Mouse (Mus musculus) heart, postnatal 0 days (tissue): ENCODE measurements around the gene 2310061N02Rik. TPM values are rescaled to one million over a fixed set of nuclear protein-coding genes. Genes with fewer than 3 reads are reported as not detected.

Experiments used
- ATAC-seq: fragments of 200-750 bp; cut with Nextera tagmentation; 2 replicates; pipeline ENCODE4 v1.8.0; 2017; ENCODE audit warnings: low read depth, moderate number of reproducible peaks, moderate library complexity; ENCODE audit not compliant: insufficient read depth
- DNase-seq: peaks from one replicate; pipeline ENCODE4 v3.0.0-alpha.2; 2016; ENCODE audit warnings: low spot score
- H3K27ac ChIP-seq: fragments of 300-500 bp; sonication (generic); 2 replicates; pipeline ENCODE4 v1.5.1; 2014; ENCODE audit warnings: low read depth, mild to moderate bottlenecking
- H3K27me3 ChIP-seq: fragments of 300-500 bp; sonication (generic); 2 replicates; pipeline ENCODE4 v1.6.1; 2014; ENCODE audit warnings: low read length, mixed read lengths; ENCODE audit not compliant: control insufficient read depth, insufficient read depth
- H3K36me3 ChIP-seq: fragments of 300-500 bp; sonication (generic); replicated peaks from 2 replicates; pipeline ENCODE4 v1.6.1; 2014; ENCODE audit warnings: low read length, mixed read lengths; ENCODE audit not compliant: control insufficient read depth, insufficient read depth
- H3K4me1 ChIP-seq: fragments of 300-500 bp; sonication (generic); 2 replicates; pipeline ENCODE4 v1.6.1; 2014; ENCODE audit warnings: antibody characterized with exemption; ENCODE audit not compliant: control insufficient read depth, insufficient read depth
- H3K4me2 ChIP-seq: fragments of 300-500 bp; sonication (generic); 2 replicates; pipeline ENCODE4 v1.6.1; 2014; ENCODE audit warnings: low read depth, mild to moderate bottlenecking, low read length, moderate library complexity
- H3K4me3 ChIP-seq: fragments of 300-500 bp; sonication (generic); 2 replicates; pipeline ENCODE4 v1.5.1; 2014; ENCODE audit warnings: low read depth, low read length
- H3K9ac ChIP-seq: fragments of 300-500 bp; sonication (generic); replicated peaks from 2 replicates; pipeline ENCODE4 v1.6.1; 2014; ENCODE audit warnings: low read depth, low read length, mixed read lengths
- H3K9me3 ChIP-seq: fragments of 300-500 bp; sonication (generic); replicated peaks from 2 replicates; pipeline ENCODE4 v1.6.1; 2016; ENCODE audit warnings: low read length; ENCODE audit not compliant: control insufficient read depth
- CTCF ChIP-seq: IDR thresholded peaks from 2 replicates; pipeline ENCODE4 v1.5.1; 2016; ENCODE audit warnings: antibody characterized with exemption, control low read depth, low read depth
- EP300 ChIP-seq: IDR thresholded peaks from 2 replicates; pipeline ENCODE4 v1.6.1; 2016; ENCODE audit warnings: antibody characterized with exemption, low read depth
- WGBS: fragments of 180-500 bp; shearing (Covaris S2); extraction: QIAGEN DNeasy Blood & Tissue Kit; methylation state at CpG from one replicate; pipeline ENCODE4 v1.1.7; 2014; 5-methylcytosine and 5-hydroxymethylcytosine counted together
- polyA plus RNA-seq: library from polyadenylated mRNA; unstranded; fragments of >200 nt; fragmentation: Nextera tagmentation; extraction: Ambion mirVana; gene quantifications from 2 replicates; pipeline ENCODE4 v1.2.1, GENCODE M21; 2015
- total RNA-seq: library from RNA; depleted of rRNA; stranded (reverse); fragments of >200 nt; gene quantifications from 2 replicates; pipeline ENCODE4 v1.2.3, GENCODE M21; 2014; ENCODE audit warnings: low replicate concordance

2310061N02Rik gene
- total and polyA plus RNA-seq, 2 experiments from 2014 or later, result not detected

DNA sequence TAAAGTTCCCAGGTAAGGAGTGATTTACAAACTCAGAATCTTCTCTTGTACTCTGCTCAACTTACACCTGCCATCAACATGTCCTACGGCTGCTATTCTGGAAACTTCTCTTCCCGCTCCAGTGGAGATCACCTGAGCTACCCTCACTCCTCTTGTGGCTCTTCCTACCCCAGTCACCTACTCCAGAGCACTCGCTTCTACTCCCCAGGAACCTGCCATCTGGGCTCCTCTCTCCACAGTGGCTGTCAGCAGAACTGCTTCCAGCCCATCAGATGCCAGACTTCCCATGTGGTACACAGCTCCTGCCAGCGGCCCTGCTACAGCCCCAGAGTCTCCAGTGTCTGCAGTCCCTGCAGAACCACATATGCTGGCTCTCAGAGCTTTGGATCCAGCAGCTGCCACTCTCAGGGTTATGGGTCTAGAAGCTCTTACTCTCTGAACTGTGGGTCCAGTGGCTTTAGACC lies 21.1 kb upstream of the 2310061N02Rik start, which contains the start of gene Krtap13-1:
Krtap13-1 (plus strand) TSS at position 51 of the 464 bp plus-strand sequence.
- H3K4me1 ChIP-seq, result no peaks in the 10 kb centered on the region
- H3K9me3 ChIP-seq, result no peaks in the 10 kb centered on the region
- no peak for TF ChIP-seq CTCF
- TF ChIP-seq EP300, result no peak
- no peak within 1 kb of the TSS for H3K4me3 ChIP-seq
- H3K36me3 ChIP-seq, result no peaks in the 10 kb centered on the region
- ATAC-seq (no peak), DNase-seq (no peak)
- no peak within 1 kb of the TSS for H3K9ac ChIP-seq
- no peak within 1 kb of the TSS for H3K4me2 ChIP-seq
- H3K27ac ChIP-seq, result no peak within 1 kb of the TSS
- H3K27me3 ChIP-seq, result no peaks in the 10 kb centered on the region
- WGBS, result 61% methylated on average over 4 of the region's 4 CpGs

- Histone ChIP-seq H3K4me2 (no peak overlapping the region), H3K36me3 (no peaks in the 10 kb centered on the region), H3K4me1 (no peaks in the 10 kb centered on the region), H3K9me3 (no peaks in the 10 kb centered on the region), H3K27me3 (no peaks in the 10 kb centered on the region), H3K9ac (no peak overlapping the region), H3K27ac (no peak overlapping the region), H3K4me3 (no peak overlapping the region)
- ATAC-seq, result no peak
- DNase-seq, result no peak
- WGBS, result 44% methylated on average over 1 of the region's 1 CpGs
- TF ChIP-seq EP300 (no peak), CTCF (no peak)
Observed at GRCm38 (mm10) chr16:88720031-88720430, 12.3 kb upstream of the 2310061N02Rik start.

GRCm38 (mm10) chr16:88716549-88716948 lies 8.8 kb upstream of the 2310061N02Rik start:
- DNase-seq, result no peak
- ATAC-seq, result no peak

DNA sequence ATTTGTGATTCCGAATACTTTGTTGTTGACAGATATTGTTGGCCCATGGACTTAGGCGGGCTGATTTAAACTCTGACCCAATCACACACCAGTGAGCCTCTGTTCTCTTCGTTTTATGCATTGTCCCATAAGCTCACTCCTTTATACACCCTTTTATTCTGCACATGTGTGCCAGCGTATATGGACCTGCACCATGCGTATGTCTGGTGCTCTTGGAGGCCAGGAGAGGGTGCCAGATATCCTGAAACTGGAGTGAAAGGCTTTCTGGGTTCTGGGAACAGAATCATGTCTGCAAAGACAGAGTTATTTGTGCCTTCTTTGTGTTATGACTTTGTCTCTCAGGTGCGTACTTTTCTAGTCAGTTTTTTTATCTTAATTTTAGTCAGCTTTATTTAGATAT lies 3.5 kb upstream of the 2310061N02Rik start:
- H3K36me3 ChIP-seq, result no peaks in the 10 kb centered on the region
- no peak for DNase-seq
- 74% methylated on average over 6 of the region's 6 CpGs for WGBS
- H3K4me3 ChIP-seq, result no peak overlapping the region
- H3K9me3 ChIP-seq, result no peaks in the 10 kb centered on the region
- H3K27me3 ChIP-seq, result no peaks in the 10 kb centered on the region
- no peak overlapping the region for H3K27ac ChIP-seq
- no peaks in the 10 kb centered on the region for H3K4me1 ChIP-seq
- H3K9ac ChIP-seq, result no peak overlapping the region
- TF ChIP-seq CTCF (peak; percentile 18), EP300 (no peak)
- ATAC-seq, result no peak
- no peak overlapping the region for H3K4me2 ChIP-seq

More at GRCm38 (mm10) chr16:88716549-88716948, 8.8 kb upstream of the 2310061N02Rik start:
- no peak for TF ChIP-seq EP300
- TF ChIP-seq CTCF, result no peak
- Histone ChIP-seq H3K4me3 (no peak overlapping the region), H3K4me2 (no peak overlapping the region), H3K4me1 (no peaks in the 10 kb centered on the region), H3K36me3 (no peaks in the 10 kb centered on the region), H3K27ac (no peak overlapping the region), H3K9me3 (no peaks in the 10 kb centered on the region), H3K27me3 (no peaks in the 10 kb centered on the region), H3K9ac (no peak overlapping the region)

DNA sequence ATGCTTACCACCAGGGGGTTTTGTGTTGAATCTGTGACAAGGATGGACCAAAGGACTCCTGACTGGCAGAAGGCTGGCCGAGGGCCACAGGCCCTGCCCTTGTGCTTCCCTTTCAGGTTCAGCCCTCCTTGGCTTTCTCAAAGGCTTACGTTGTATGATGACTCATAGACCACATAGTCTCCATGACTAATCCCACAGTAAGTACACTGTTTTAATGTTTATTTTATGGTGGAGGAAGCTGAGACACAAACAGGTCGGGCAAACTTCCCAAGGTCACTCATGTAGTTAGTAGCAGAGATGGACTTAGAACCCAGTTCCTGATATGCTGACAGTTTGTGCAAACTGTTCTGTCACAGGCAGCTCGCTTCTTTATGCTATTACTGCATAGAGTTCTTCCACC lies 3.0 kb upstream of the 2310061N02Rik start:
- no peak for TF ChIP-seq EP300
- no peak for TF ChIP-seq CTCF
- 62% methylated on average over 4 of the region's 4 CpGs for WGBS
- H3K9me3 ChIP-seq, result no peaks in the 10 kb centered on the region
- no peak overlapping the region for H3K27ac ChIP-seq
- H3K27me3 ChIP-seq, result no peaks in the 10 kb centered on the region
- H3K4me3 ChIP-seq, result no peak overlapping the region
- DNase-seq (no peak), ATAC-seq (no peak)
- no peaks in the 10 kb centered on the region for H3K36me3 ChIP-seq
- no peak overlapping the region for H3K9ac ChIP-seq
- H3K4me2 ChIP-seq, result no peak overlapping the region
- H3K4me1 ChIP-seq, result no peaks in the 10 kb centered on the region

- no peak for ATAC-seq
- Histone ChIP-seq H3K4me2 (no peak overlapping the region), H3K9ac (no peak overlapping the region), H3K27me3 (no peaks in the 10 kb centered on the region), H3K27ac (no peak overlapping the region), H3K4me3 (no peak overlapping the region), H3K9me3 (no peaks in the 10 kb centered on the region), H3K4me1 (no peaks in the 10 kb centered on the region), H3K36me3 (no peaks in the 10 kb centered on the region)
- no peak for TF ChIP-seq CTCF
- TF ChIP-seq EP300, result no peak
- DNase-seq, result no peak
- 45% methylated on average over 4 of the region's 4 CpGs for WGBS
Observed at GRCm38 (mm10) chr16:88701072-88701864, 6.5 kb downstream of the 2310061N02Rik start.
